Mouse (Mus musculus) gastrocnemius, postnatal 14 days (tissue): ENCODE results near the gene Ackr3. TPM values are rescaled to one million over a fixed set of nuclear protein-coding genes. Genes with fewer than 3 reads are reported as not detected.
A peak's percentile ranks its signal among the peaks of the same experiment; 100 is the strongest.

Source experiments
- DNase-seq: peaks from one replicate; pipeline ENCODE4 v3.0.0; 2021; ENCODE audit warnings: mixed read lengths
- intact Hi-C: fragments of 180-260 bp; cut with DNase I; formaldehyde crosslinking; loops from one replicate; pipeline ENCODE4 v1.15.1; 2025; ENCODE audit warnings: low total_unique reads
- total RNA-seq, 2 experiments: library from RNA; stranded (reverse); gene quantifications; 2 replicates each; pipeline ENCODE4 v1.2.3; 2021

Ackr3 gene
- total RNA-seq, 2 experiments from 2014 or later, result 14.1 to 16.2 TPM

- DNase-seq, result no peak
- intact Hi-C loops, result loop anchor here (5.0 to 10.0 kb wide), 2 partner anchors 144 to 383 kb away; no protein-coding TSS in a partner anchor
Measured at GRCm38 (mm10) chr1:90201655-90202054, 2.1 kb upstream of the Ackr3 start.

GRCm38 (mm10) chr1:90202207-90202978 lies 1.4 kb upstream of the Ackr3 start:
- intact Hi-C loops, result loop anchor here (5.0 to 10.0 kb wide), 2 partner anchors 145 to 382 kb away; no protein-coding TSS in a partner anchor
- peak; percentile 86 for DNase-seq

GRCm38 (mm10) chr1:90203341-90203740 lies 439 bp upstream of the Ackr3 start:
- intact Hi-C loops, result loop anchor here (5.0 to 10.0 kb wide), 2 partner anchors 146 to 381 kb away; no protein-coding TSS in a partner anchor
- no peak for DNase-seq

- DNase-seq, result no peak
- intact Hi-C loops, result loop anchor here (5.0 to 10.0 kb wide), 2 partner anchors 148 to 380 kb away; no protein-coding TSS in a partner anchor
Measured at GRCm38 (mm10) chr1:90204821-90205220, 1.0 kb downstream of the Ackr3 start.

GRCm38 (mm10) chr1:90205223-90205622 lies 1.4 kb downstream of the Ackr3 start:
- DNase-seq, result peak; percentile 67

GRCm38 (mm10) chr1:90206684-90207083 lies 2.9 kb downstream of the Ackr3 start:
- intact Hi-C loops, result loop anchor here (10.0 kb wide), 1 partner anchor 378 kb away; no protein-coding TSS in a partner anchor
- no peak for DNase-seq

More at GRCm38 (mm10) chr1:90205223-90205622, 1.4 kb downstream of the Ackr3 start:
- intact Hi-C loops, result loop anchor here (10.0 kb wide), 1 partner anchor 380 kb away; no protein-coding TSS in a partner anchor

GRCm38 (mm10) chr1:90207279-90207678 lies 3.5 kb downstream of the Ackr3 start:
- DNase-seq, result no peak
- intact Hi-C loops, result loop anchor here (10.0 kb wide), 1 partner anchor 378 kb away; no protein-coding TSS in a partner anchor

- DNase-seq, result no peak
- intact Hi-C loops, result loop anchor here (10.0 kb wide), 1 partner anchor 377 kb away; no protein-coding TSS in a partner anchor
Measured at GRCm38 (mm10) chr1:90207739-90208502, 4.1 kb downstream of the Ackr3 start.

- no peak for DNase-seq
- intact Hi-C loops, result loop anchor here (10.0 kb wide), 1 partner anchor 376 kb away; no protein-coding TSS in a partner anchor
Measured at GRCm38 (mm10) chr1:90208503-90208860, 4.7 kb downstream of the Ackr3 start.

- no peak for DNase-seq
- intact Hi-C loops, result loop anchor here (10.0 kb wide), 1 partner anchor 376 kb away; no protein-coding TSS in a partner anchor
Measured at GRCm38 (mm10) chr1:90209069-90209468, 5.3 kb downstream of the Ackr3 start.

- no peak for DNase-seq
- intact Hi-C loops, result loop anchor here (10.0 kb wide), 1 partner anchor 375 kb away; no protein-coding TSS in a partner anchor
Measured at GRCm38 (mm10) chr1:90209741-90210140, 6.0 kb downstream of the Ackr3 start.

GRCm38 (mm10) chr1:90210346-90210745 lies 6.6 kb downstream of the Ackr3 start:
- intact Hi-C loops, result no loop called here
- no peak for DNase-seq

- intact Hi-C loops, result no loop called here
- no peak for DNase-seq
Measured at GRCm38 (mm10) chr1:90210761-90211160, 7.0 kb downstream of the Ackr3 start.

- no peak for DNase-seq
- intact Hi-C loops, result no loop called here
Measured at GRCm38 (mm10) chr1:90212376-90212775, 8.6 kb downstream of the Ackr3 start.

GRCm38 (mm10) chr1:90212901-90213300 lies 9.1 kb downstream of the Ackr3 start:
- intact Hi-C loops, result no loop called here
- DNase-seq, result no peak

GRCm38 (mm10) chr1:90214021-90214420 lies 10.2 kb downstream of the Ackr3 start:
- intact Hi-C loops, result no loop called here
- DNase-seq, result no peak

- intact Hi-C loops, result no loop called here
- DNase-seq, result no peak
Measured at GRCm38 (mm10) chr1:90214926-90215325, 11.1 kb downstream of the Ackr3 start.

- intact Hi-C loops, result no loop called here
- no peak for DNase-seq
Measured at GRCm38 (mm10) chr1:90215881-90216280, 12.1 kb downstream of the Ackr3 start.

GRCm38 (mm10) chr1:90216395-90216794 lies 12.6 kb downstream of the Ackr3 start:
- intact Hi-C loops, result no loop called here
- no peak for DNase-seq

- intact Hi-C loops, result no loop called here
- DNase-seq, result no peak
Measured at GRCm38 (mm10) chr1:90220280-90220679, 16.5 kb downstream of the Ackr3 start.
